Mouse (Mus musculus): ENCODE data around the gene Entr1.
A peak's percentile ranks its signal among the peaks of the same experiment; 100 is the strongest.

GRCm38 (mm10) chr2:26357484-26357883 is 31.6 kb downstream of the Entr1 start:
- peak; percentile 61 for TF ChIP-seq CTCF (IDR thresholded peaks at IDR 0.05)
- no peak for TF ChIP-seq EP300 (IDR thresholded peaks at IDR 0.05)

All from lung, postnatal 0 days (tissue).